Mouse (Mus musculus) adrenal gland (tissue): ENCODE data around the gene Rabep1.
"Not testable (repeated sequence)": the region's sequence is repeated elsewhere in the genome, so short reads cannot be mapped to it uniquely, and the experiment has no call there.

Experiments
- intact Hi-C: fragments of 180-260 bp; cut with DNase I; formaldehyde crosslinking; loops from one replicate; pipeline ENCODE4 v1.15.1; 2025

The Rabep1 gene

DNA sequence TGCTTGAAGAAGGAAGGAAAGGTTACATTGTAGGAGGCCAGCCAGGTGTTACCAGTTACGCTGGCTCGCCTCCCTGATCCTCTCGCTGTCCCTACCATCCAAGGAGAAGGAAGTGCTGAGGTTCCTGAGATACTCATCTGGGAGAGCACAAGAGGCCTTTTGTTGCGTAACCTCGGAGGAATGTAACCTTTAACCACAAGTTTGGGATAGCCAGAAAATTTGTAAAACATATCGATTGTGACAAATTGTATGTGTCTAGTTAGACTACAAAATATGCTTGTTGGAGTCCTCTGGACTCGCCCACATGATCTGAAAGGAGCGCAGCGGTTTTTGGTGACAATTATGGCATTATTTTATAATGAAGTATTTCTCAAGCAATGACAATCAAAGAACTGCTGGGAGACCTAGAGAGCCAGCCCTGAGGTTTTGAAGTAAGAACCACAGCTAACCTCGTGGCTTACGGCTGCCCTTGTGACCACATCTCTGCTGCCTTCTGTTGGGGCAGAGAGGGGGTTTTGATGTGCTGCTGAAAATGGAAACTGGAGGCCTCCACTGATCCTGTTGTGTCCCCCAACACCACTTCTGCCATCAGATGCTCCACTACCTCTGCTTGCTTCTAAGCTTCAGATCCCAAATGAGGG is 15.5 kb upstream of the Rabep1 start:
- intact Hi-C loops, result no loop called here

DNA sequence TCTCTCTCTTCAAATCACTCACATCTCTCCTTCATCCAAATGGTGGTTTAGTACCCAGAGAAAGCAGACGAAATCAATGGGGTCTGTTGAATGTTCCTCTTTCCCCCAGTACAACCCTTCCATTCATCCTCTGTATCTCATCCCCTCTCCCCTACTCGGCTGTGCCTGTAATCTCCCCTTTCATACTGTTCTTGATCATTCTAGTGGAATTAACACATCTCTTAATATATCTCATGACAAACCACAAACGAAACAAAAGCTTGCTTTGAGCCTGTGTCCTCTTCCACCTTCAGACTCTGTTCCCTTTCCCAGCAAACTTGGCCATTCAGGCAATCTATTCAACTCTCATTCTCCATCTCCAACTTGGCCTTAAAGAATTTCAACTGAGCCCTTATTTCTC is 13.4 kb upstream of the Rabep1 start:
- intact Hi-C loops, result no loop called here

DNA sequence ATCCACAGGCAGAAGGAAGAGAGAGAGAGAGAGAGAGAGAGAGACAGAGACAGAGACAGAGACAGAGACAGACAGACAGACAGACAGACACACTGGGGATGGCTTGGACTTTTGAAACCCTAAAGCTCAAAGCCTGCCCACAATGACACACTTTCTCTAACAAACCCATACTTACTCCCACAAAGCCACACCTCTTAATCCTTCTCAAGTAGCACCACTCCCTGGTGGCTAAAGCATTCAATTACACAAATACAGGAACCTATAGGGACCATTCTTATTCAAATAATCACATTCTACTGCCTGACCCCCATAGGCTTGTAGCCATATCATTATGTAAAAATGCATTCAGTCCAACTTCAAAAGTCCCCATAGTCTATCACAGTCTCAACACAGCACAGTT is 11.2 kb upstream of the Rabep1 start:
- intact Hi-C loops, result no loop called here

DNA sequence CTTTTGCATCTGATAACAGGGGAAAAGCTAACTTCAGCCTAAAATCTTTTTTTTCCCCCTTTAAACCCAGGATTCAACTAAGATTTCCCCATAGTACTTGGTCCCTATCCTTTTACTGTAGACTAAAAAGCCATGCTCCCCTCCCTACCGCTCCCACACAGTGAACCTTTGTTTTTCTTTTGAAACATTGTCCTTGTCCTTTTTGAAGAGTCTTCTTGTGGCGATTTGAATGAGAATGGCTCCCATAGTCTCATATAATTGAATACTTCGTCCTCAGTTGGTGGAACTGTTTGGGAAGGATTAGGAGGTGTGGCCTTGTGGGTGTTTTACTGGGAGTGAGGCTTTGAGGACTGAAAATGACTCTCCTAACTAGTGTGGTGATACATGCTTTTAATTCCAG is 10.7 kb upstream of the Rabep1 start:
- intact Hi-C loops, result no loop called here

DNA sequence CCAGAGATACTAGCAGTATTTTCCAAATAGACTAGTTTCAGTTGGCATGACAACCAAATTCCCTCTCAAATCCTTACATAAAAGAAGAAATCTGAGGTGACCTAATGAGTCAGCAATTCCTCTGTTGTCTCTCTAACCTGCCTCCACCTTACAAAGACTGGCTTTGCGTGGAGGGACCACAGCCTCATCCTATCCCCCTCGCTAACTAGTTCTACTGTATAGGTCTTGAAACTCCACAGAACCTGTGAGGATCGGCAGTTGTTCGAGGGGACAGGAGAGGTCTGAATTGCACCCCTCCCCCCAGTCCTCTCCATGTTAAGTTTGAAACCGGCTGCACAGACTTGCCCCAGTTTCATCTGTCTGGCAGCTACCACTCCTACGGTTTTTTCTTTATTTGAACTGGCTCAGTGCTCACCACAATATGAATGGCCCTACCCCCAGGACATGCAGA is 9.2 kb upstream of the Rabep1 start:
- intact Hi-C loops, result no loop called here

DNA sequence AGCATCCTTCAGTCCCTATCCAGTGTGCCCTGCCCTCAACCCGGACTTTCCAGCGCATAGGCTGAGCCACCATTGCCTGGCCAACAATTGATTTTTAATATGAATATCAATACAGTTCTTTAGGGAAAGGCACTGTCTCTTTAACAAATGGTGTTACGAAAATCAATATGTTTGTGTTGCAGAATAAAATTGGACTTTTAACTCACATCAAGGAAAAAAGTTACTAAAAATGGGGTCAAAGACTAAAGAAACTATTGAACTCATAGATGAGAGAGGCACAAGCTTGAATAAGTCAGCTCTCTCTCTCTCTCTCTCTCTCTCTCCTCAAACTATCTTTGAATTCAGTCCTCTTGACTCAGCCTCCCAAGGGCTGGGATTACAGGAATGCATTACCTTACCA is 7.5 kb upstream of the Rabep1 start:
- intact Hi-C loops, result no loop called here

DNA sequence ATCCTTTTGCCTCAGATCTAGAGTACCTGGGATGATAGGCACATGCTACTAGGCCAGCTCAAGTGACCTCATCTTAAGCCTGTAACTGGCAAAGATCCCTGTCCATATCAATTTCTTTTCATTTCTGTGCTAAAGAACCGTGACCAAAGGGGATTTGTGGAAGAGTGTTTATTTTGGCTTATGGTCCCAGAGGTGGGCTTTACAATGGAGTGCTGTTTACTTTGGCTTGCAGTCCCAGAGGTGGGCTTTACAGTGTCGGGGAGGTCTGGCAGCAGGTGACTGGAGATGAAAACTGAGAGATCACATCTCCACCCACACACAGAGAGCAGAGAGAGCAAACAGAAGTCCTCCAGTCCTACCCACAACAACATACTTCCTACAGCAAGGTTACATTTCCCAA is 6.0 kb upstream of the Rabep1 start:
- intact Hi-C loops, result no loop called here

DNA sequence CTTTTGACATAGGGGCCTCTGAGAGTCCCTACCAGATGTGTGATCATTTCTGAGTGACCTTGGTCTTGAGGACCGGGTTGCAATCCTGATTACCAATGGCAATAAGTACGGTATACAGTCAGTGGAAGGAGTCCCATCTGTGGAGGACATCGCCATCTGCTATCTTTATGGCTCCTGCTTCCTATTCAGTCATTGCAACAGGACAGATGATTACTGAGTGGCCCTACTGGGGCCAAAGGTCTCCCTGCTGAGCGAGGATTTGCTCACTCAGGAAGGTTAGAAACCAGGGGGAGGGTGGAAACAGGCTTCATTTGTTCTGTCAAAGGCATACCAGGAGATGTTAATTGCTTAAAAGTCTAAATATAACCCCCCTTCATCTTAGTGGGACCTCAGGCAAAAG is 1.6 kb upstream of the Rabep1 start:
- intact Hi-C loops, result loop anchor here (10.0 kb wide), 1 partner anchor 62 kb away; no protein-coding TSS in a partner anchor

DNA sequence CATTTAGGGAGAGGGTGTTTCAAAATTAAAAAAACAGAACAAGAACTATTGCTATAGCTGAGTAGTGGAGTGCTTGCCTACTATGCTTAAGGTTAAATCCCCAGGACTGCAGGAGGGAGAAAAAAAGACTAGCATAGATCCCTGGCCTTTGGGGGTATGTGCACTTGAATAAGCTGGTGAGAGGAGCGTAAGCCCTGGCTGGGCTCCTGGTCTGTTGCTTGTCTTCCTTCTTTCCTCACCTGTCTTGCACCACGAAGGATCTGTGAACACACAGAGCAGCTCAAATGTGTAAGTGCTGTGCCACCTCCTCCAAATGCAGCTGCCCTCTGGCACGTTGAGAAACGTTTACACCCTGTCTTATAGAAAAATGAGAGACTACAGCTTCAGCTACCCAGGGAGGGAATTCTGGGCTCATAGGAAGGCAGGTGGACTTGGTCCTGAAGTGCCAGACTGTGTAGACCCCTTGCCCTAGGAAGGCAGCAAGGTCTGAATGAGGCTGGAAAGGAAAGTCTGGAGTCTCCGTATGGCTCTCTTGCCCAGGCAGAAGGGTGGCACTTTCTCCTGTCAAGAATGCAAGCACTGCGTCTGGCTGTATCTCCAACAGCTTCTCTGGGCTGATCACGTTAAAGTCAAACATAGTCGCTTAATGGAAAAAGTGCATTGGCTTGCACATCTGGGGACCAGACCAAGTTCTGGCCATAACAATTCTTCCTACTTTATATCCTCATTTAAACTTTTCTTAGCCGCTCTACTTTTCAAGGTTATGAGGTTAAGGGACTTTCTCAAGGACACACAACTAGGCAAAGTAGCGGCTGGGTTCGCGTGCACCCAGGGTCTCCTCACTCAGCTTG is 652 bp upstream of the Rabep1 start:
- intact Hi-C loops, result loop anchor here (10.0 kb wide), 1 partner anchor 61 kb away; no protein-coding TSS in a partner anchor

DNA sequence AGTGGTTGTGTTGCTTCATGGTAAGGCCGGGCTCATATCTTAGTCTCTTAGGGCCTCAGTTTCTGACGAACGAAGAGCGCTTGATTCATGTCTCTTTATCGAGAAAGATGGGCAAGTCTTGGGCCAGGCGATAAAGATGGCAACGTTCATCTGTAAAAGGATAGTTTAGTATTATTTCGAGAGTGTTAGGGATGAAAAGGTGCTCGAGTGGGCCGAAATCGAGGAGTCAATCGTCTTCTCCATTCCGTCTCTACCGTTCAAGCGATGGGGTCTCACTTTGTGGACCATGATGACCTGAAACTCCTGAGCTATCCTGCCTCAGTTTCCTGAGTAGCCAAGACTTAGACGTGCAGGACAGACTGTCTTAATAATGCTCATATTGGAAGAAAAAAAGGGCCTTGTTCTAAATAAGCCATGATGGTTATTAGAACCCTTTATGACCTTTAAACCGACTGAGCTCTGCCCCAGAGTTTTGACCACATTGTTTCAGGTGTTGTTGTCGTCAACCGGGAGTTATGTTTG is 940 bp downstream of the Rabep1 start:
- intact Hi-C loops, result loop anchor here (10.0 kb wide), 1 partner anchor 59 kb away; no protein-coding TSS in a partner anchor

DNA sequence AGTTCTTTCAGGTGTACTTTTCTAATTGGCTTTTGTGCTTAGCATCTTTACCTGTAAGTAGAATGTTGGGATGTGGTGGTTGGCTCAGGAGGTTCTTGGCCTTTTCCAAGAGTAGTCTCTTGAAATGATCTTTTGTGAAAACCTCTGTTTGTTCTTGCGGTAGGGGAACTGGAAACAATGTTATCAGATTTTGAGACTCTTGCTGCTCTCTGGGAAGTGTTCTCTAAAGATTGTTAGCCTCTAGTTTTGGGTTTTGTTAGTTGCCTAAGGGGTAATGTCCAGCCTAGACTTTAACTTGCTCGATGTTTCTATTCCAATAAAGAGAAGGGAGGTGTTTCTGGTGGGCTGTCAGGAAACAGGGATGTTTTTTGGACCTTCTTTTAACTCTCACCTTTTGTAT is 1.5 kb downstream of the Rabep1 start:
- intact Hi-C loops, result loop anchor here (10.0 kb wide), 1 partner anchor 59 kb away; no protein-coding TSS in a partner anchor

DNA sequence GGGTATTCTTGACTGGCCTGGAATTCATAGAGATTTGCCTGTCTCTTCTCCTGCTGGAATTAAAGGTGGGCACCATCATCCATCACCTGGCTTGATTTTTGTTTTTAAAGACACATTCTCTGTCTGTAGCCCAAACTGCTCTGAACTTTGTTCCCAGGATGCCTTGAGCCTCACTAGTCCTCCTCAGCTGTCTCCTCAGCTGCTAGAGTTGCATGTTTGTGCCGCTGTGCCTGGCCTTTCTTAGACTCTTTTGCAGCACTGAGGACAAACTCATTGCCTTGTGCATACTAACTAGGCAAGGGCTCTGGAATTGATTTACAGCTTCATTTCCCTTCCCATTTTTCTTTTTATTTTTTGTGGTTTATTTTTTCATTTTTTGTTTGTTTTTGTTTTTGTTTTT is 15.8 kb downstream of the Rabep1 start:
- intact Hi-C loops, result no loop called here

DNA sequence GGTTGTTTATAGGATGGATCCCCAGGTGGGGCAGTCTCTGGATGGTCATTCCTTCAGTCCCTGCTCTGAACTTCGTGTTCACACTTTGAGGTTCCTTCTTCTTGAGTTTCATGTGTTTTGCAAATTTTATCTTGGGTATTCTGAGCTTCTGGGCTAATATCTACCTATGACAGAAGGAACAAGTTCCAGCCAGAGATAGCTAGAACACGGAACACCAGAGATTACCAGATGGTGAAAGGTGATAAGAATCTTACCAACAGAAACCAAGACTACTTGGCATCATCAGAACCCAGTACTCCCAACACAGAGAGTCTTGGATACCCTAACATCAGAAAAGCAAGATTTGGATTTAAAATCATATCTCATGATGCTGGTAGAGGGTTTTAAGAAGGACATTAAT is 18.6 kb downstream of the Rabep1 start:
- intact Hi-C loops, result not testable (repeated sequence)

DNA sequence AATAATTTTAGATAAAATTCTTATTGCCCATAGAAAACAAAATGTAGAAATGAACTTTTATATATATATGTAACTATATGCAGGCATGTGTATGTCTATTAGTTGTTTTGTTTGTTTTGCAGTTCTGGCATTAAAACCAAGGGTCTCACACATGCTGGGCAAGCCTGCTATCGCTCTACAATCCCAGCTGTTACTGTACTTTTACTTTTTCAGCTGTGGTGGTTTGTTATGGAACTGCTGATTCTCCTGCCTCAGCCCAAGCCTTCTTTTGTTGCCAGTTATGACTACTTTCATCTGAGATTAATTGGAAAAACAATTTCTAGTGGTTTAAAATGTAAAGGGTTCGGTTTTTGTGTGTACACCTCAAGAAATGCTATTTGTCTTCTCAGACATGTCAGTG is 20.6 kb downstream of the Rabep1 start:
- intact Hi-C loops, result no loop called here

DNA sequence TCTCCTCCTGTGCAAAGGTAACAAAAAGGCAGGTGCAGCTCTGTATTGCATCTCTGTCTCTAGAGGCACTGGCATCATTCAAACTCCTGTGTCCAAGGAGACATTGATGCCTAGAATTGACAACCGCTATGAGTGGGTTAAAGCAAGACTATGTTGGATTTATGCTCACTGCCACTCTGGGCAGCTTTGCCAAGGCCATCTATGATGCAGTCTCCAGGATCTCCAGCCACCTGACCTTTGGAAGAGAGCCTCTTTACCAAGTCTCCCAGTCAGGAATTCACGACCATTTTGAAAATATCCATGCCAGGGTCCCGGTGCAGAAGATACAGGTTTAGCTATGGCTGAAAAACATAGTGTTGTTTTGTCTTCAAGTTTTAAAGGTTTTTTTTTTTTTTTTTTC is 24.7 kb downstream of the Rabep1 start:
- intact Hi-C loops, result no loop called here

DNA sequence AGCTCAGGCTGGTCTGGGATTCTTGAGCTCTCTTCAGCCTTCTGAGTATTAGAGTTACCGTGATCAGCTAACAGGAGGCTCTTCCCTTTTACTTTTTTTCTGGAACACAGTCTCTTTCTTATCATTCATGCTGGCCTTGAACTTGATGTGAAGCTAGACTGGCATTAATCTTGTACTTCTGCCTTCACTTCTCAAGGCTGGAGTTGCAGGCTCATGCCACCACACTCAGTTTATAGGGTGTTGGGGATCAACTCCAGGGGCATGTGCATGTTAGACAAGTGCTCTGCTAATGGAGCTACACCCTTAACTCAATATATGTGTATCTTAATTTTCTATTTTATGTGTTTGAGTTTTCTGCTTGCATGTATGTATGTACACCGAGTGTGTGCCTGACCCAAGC is 25.2 kb downstream of the Rabep1 start:
- intact Hi-C loops, result no loop called here

DNA sequence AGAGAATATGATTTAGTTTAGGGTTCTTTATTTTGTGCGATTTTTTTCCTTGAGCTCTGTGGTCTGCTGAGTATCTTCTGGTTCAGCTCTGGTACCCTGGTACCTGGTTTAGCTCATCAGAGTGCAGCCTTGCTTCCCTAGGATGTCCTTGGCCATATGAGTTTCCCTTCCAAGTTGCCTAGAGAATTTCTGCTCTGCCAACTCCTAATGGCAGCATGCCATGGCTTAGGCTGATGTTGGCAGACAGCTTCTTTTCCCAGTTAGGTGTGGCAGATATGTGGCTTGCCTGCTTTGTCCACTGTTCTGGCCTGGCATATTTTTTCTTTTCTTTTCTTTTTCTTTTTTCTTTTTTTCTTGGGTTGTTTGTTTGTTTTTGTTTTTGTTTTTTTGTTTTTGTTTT is 25.8 kb downstream of the Rabep1 start:
- intact Hi-C loops, result no loop called here

DNA sequence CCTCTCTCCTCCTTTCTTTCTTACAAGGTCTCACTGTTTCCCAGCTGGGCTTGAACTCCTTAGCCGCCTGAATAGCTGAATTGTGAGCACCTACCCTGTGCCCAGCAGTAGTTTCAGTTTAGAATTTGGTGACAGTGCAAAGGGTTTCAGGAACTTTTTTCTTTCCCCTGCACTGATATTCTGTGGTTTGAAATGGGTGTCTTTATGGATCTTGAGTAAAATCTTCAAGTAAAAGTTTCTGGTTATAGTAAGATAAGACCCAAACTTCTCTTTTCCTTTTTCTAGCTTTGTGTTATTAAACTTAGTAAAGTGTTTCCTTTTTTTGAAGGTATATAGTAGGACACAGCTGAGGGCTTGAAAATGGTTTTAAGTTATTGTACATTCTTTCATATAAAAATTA is 26.5 kb downstream of the Rabep1 start:
- intact Hi-C loops, result no loop called here

DNA sequence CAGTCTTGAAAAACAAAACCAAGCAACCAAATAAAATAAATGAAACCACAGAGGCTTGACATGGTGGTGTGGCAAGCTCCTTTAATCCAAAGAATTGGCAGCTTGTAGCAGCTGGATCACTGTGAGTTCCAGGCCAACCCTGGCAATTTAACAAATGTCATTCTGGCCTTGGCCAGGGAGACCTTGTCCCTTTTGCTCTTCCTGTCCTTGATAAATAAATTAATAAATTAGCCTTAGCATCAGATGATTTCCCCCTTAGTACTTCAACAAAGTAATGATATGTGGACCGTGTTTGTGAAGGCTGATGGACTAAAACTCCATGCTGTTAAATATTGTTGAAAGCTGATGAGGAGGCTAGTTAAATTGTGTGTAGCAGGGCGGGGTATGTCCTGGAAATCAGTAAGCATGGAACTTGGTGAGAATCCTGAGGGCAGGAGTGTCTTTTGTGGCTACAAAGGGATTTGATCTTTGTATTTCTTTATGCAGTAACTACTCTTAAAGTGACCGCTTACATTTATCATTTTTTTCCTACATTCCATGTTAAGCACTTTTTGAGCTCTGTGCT is 27.3 kb downstream of the Rabep1 start:
- intact Hi-C loops, result no loop called here

DNA sequence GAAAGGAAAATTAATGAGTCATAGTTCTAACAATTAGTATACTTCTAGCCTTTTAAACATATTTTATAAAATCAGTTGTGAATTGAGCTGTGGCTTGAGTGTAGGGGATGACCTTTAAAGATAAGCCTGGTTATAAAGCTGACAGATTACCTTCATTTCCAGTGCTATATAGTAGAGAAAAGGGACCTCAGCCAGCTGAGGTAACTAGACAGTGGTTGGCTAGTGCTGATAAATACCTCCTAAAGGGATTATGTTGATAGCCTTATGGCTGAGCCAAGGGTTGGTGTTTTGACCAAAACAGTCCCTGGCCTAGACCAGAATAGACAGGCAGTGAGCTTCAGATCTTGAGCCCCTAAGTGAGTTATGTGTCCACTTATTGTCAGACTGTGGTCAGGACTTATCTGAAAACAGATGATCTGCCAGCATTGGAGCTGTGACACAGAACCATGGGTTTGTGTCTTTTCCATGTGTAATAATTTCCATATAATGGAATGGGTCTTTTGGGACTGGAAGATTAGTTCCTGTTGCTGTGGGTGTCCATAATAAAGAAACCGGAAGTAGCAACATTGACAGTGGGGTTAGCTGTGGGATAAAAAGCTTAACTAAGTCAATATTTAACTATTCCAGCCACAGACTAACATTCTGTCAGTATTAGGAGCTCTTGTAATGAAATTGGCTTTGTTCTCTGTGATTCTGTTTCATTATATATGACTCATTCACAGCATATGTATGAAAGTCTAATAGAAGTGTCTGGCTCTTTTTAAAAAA is 29.5 kb downstream of the Rabep1 start:
- intact Hi-C loops, result no loop called here

DNA sequence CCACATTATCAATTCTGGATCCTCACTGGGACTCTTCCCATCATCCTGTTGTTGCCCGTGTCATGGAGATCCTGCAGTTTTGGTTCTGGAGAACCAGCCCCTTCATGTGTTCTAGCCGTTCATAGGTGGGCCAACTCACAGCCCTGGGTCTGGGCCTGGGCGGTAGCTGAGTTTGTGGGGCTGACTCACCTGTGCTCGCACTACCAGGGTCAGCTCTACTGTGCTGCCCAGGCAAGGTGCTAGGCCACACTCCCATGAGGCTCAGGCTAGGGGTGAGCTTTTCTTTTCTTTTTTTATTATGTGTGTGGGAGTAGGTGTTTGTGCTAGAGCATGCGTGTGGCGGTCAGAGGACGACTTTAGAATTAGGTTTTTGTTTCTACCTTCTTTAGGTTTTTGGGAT is 33.1 kb downstream of the Rabep1 start:
- intact Hi-C loops, result no loop called here
